Mouse (Mus musculus): ENCODE measurements around the gene Srarp.

The Srarp gene

DNA sequence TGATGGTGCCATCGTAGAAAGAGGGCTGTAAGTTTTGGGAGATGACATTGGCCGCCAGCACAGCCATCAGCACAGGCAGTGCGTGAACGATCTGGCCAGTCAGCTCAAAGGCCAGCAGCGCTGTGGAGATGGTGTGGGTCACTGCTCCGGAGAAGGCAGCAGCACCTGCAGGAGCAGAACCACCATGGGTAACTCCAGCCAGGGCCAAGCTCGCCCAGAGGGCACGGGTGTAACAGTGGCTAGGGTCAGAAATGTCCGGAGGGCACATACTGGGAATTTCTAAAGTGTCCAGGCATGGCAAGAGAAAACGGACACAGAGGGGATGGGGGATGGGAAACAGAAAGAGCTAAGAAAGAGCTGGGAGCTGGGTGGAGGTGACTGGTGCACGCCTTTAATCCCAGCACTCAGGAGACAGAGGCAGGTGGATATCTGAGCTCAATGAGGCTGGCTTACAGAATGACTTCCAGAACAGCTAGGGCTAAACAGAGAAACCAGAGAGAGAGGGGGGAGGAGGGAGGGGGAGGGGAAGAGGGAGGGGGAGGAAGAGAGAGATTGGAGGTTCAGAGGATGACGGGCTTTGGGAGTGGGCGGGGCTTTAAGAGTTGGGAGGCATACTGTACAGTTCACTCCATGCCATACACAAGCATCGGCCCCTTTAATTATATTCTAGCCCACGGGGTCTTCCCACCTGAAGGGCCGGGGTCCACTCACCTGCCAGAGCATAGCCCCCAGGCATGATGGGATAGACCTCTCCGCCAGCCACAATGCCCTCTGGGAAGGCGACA lies 46.3 kb downstream of the Srarp start:
- DNase-seq (ENCODE audit: low spot score) = no peak

DNA sequence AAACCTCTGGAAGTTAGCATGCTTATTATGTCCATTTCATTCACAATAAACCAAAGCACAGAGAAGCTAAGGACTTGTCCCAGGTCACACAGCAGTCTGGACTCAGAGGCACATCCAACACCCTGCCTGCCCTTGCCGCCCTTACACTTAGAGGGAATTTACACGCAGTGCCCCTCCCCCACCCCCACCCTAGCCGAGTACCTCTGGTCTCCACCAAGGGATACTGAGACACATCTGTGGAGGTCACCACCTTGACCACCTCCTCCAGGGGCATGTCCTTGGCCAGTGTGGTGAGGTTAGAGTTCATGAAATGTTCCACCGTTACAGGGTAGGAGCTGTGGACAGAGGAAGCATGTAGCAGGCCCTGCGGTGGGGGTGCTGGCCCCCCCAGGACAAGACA lies 48.0 kb downstream of the Srarp start:
- no peak for DNase-seq (ENCODE audit: low spot score)

- DNase-seq (ENCODE audit: low spot score) = peak; percentile 86
Measured at GRCm38 (mm10) chr4:141387093-141387784, 48.7 kb downstream of the Srarp start.

- DNase-seq (ENCODE audit: low spot score) = no peak
Measured at GRCm38 (mm10) chr4:141386150-141386549, 49.8 kb downstream of the Srarp start.

GRCm38 (mm10) chr4:141385275-141385674 lies 50.6 kb downstream of the Srarp start:
- DNase-seq (ENCODE audit: low spot score) = peak; percentile 89

Measured in embryo, embryonic 10 days (tissue).